Mouse (Mus musculus) central nervous system, embryonic 11.5 days (tissue): ENCODE measurements around the gene Olfr1024. TPM values are rescaled to one million over a fixed set of nuclear protein-coding genes. Genes with fewer than 3 reads are reported as not detected.

Source experiments
- polyA plus RNA-seq: library from polyadenylated mRNA; depleted of rRNA; stranded (reverse); fragments of >200 nt; gene quantifications from 2 replicates; pipeline ENCODE4 v1.2.3, GENCODE M21; 2012; rRNA removed

Gene Olfr1024
- polyA plus RNA-seq: not detected in 2 replicates

GRCm38 (mm10) chr2:85904952-85905351, at the start of gene Olfr1024:
TSS of gene Olfr1024 (minus strand) at chr2:85905052.

GRCm38 (mm10) chr2:85950137-85950536, 45.3 kb upstream of the Olfr1024 start, which contains the start of gene Olfr1028:
TSS of gene Olfr1028 (plus strand) at chr2:85950437.

GRCm38 (mm10) chr2:85921258-85921657, 16.4 kb upstream of the Olfr1024 start, which contains the start of gene Olfr1026:
TSS of gene Olfr1026 (plus strand) at chr2:85921558.

GRCm38 (mm10) chr2:85914893-85915292, 10.0 kb upstream of the Olfr1024 start, which contains the start of gene Olfr1025-ps1:
TSS of gene Olfr1025-ps1 (plus strand) at chr2:85915193.

GRCm38 (mm10) chr2:85885340-85885739, 19.5 kb downstream of the Olfr1024 start, which contains the start of gene Olfr1023:
TSS of gene Olfr1023 (plus strand) at chr2:85885640.

GRCm38 (mm10) chr2:85868294-85868693, 36.6 kb downstream of the Olfr1024 start, which contains the start of gene Olfr1022:
TSS of gene Olfr1022 (plus strand) at chr2:85868594.

Other genes with a start within 250 kb of the Olfr1024 start
- not detected in 2 replicates for gene Olfr154, start 240.6 kb downstream of the Olfr1024 start, polyA plus RNA-seq
- gene Olfr1006, start 226.3 kb downstream of the Olfr1024 start, polyA plus RNA-seq: not detected in 2 replicates
- not detected in 2 replicates for gene Olfr1008, start 215.6 kb downstream of the Olfr1024 start, polyA plus RNA-seq
- not detected in 2 replicates for gene Olfr1009, start 189.6 kb downstream of the Olfr1024 start, polyA plus RNA-seq
- not detected in 2 replicates for gene Olfr1012, start 142.3 kb downstream of the Olfr1024 start, polyA plus RNA-seq
- gene Olfr1013, start 138.0 kb downstream of the Olfr1024 start, polyA plus RNA-seq: not detected in 2 replicates
- gene Olfr1014, start 132.3 kb downstream of the Olfr1024 start, polyA plus RNA-seq: not detected in 2 replicates
- not detected in 2 replicates for gene Olfr1015, start 123.0 kb downstream of the Olfr1024 start, polyA plus RNA-seq
- gene Olfr1016, start 102.5 kb downstream of the Olfr1024 start, polyA plus RNA-seq: not detected in 2 replicates
- not detected in 2 replicates for gene Olfr1018, start 86.6 kb downstream of the Olfr1024 start, polyA plus RNA-seq
- not detected in 2 replicates for gene Olfr1019, start 59.6 kb downstream of the Olfr1024 start, polyA plus RNA-seq
- not detected in 2 replicates for gene Olfr1020, start 58.0 kb downstream of the Olfr1024 start, polyA plus RNA-seq
- gene Olfr1022, start 36.5 kb downstream of the Olfr1024 start, polyA plus RNA-seq: not detected in 2 replicates
- not detected in 2 replicates for gene Olfr1023, start 19.4 kb downstream of the Olfr1024 start, polyA plus RNA-seq
- gene Olfr1025-ps1, start 10.1 kb upstream of the Olfr1024 start, polyA plus RNA-seq: not detected in 2 replicates
- not detected in 2 replicates for gene Olfr1026, start 16.5 kb upstream of the Olfr1024 start, polyA plus RNA-seq
- gene Olfr1028, start 45.4 kb upstream of the Olfr1024 start, polyA plus RNA-seq: not detected in 2 replicates
- gene Olfr1029, start 68.8 kb upstream of the Olfr1024 start, polyA plus RNA-seq: not detected in 2 replicates
- gene Olfr1030, start 74.2 kb upstream of the Olfr1024 start, polyA plus RNA-seq: not detected in 2 replicates
- gene Olfr1031, start 85.3 kb upstream of the Olfr1024 start, polyA plus RNA-seq: not detected in 2 replicates
- not detected in 2 replicates for gene Olfr1032, start 100.5 kb upstream of the Olfr1024 start, polyA plus RNA-seq
- gene Olfr1033, start 115.6 kb upstream of the Olfr1024 start, polyA plus RNA-seq: 0.06 and 0.14 TPM in 2 replicates
- 0.05 TPM in 1 of 2 replicates, not detected in the other for gene Olfr1034, start 140.8 kb upstream of the Olfr1024 start, polyA plus RNA-seq
- not detected in 2 replicates for gene Olfr1036, start 168.9 kb upstream of the Olfr1024 start, polyA plus RNA-seq
- gene Olfr1037, start 182.3 kb upstream of the Olfr1024 start, polyA plus RNA-seq: not detected in 2 replicates
- gene Olfr1039, start 230.9 kb upstream of the Olfr1024 start, polyA plus RNA-seq: not detected in 2 replicates
- not detected in 2 replicates for gene Olfr1040, start 241.7 kb upstream of the Olfr1024 start, polyA plus RNA-seq